Mouse (Mus musculus): ENCODE data around the gene Zfr2. TPM values are rescaled to one million over a fixed set of nuclear protein-coding genes. Genes with fewer than 3 reads are reported as not detected.

Zfr2 gene
- polyA plus RNA-seq, 1 experiment from 2014 or later, result 10.0 TPM

DNA sequence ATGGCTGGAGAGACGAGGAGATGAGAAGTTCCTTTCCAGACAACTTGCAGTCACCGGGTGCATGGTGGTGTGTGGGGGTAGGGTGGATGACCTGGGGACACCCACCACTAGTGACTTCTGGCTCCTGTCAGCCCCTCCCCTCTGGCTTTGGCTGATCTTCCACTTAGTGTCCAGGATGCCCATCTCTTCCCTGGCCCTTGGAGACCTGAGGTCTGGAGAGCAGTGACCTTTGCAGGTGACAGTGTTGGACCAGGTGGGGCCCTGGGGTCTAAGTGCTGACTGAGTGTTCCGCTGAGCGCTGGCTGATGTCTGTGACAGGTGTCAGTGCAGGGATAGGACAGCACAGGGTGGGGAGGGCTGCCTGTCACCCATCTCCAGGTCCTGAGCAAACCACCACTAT is 37.7 kb upstream of the Zfr2 start:
- 80% methylated on average over 4 of the region's 4 CpGs for WGBS
- Histone ChIP-seq H3K36me3 (replicated peaks) (peaks cover 7% of the 10 kb centered on the region), H3K9ac (no peak overlapping the region), H3K4me1 (peaks cover 24% of the 10 kb centered on the region), H3K27ac (no peak overlapping the region), H3K9me3 (no peaks in the 10 kb centered on the region), H3K4me3 (replicated peaks) (no peak overlapping the region), H3K27me3 (peaks cover 64% of the 10 kb centered on the region), H3K4me2 (no peak overlapping the region)
- no peak for ATAC-seq (ENCODE audit: low FRiP score)

DNA sequence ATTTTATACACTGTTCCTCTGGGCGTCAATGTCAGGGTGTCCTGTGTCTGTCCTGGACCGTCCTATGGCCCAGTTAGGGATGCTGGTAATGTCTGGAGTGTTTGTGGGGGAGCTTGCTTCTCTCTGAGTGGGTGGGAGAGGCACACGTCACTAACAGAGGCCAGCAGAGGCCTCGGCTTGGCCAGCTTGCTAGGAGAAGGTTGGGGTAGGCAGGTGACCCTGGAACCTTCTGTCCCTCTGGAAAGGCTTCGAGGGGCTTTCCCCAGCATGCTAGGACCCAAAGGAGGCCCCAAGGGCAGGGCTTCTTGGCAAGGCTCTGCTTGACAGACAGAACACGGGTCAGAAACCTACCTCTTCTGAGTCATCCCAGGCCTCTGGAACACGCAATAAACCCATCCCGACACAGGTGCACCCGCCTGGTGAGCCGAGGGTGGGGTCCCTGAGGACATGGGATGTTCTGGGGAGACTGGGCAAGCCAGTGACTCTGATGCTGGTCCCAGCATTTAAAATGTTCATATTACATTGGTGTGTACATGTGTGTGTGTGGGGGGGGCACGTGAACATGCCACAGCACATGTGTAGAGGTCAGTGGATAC is 36.4 kb upstream of the Zfr2 start:
- peaks cover 24% of the 10 kb centered on the region for H3K4me1 ChIP-seq
- H3K27me3 ChIP-seq, result peaks cover 66% of the 10 kb centered on the region
- no peaks in the 10 kb centered on the region for H3K9me3 ChIP-seq
- no peak overlapping the region for H3K4me3 ChIP-seq (replicated peaks)
- WGBS, result 65% methylated on average over 11 of the region's 11 CpGs
- no peak for ATAC-seq (ENCODE audit: low FRiP score)
- H3K9ac ChIP-seq, result no peak overlapping the region; the same call in 1 of the 2 replicates
- no peak overlapping the region for H3K27ac ChIP-seq
- no peaks in the 10 kb centered on the region for H3K36me3 ChIP-seq (replicated peaks)
- H3K4me2 ChIP-seq, result no peak overlapping the region

DNA sequence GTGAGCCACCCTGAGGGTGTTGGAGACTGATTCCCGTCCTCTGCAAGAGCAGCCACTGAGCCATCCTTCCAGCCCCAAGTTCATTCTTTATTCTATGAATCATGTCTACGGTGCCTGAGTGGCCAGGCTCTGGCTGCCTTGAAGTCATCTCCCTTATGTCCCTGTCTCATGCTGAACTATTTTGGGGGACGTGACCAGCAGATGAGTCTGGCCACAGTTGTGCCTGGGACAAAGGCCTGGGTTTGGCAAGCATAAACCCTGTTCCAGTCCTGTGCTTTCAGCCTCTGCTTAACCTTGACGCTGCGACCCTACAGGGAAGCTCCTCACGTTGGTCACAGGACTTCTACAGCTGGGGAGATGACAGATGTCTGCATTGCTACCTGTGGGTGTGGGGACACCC is 35.6 kb upstream of the Zfr2 start:
- Histone ChIP-seq H3K4me3 (replicated peaks) (no peak overlapping the region), H3K4me2 (no peak overlapping the region), H3K4me1 (peaks cover 18% of the 10 kb centered on the region), H3K36me3 (replicated peaks) (no peaks in the 10 kb centered on the region), H3K27me3 (peaks cover 66% of the 10 kb centered on the region), H3K27ac (no peak overlapping the region), H3K9ac (no peak overlapping the region), H3K9me3 (no peaks in the 10 kb centered on the region)
- WGBS, result 62% methylated on average over 6 of the region's 6 CpGs
- ATAC-seq (ENCODE audit: low FRiP score), result no peak

DNA sequence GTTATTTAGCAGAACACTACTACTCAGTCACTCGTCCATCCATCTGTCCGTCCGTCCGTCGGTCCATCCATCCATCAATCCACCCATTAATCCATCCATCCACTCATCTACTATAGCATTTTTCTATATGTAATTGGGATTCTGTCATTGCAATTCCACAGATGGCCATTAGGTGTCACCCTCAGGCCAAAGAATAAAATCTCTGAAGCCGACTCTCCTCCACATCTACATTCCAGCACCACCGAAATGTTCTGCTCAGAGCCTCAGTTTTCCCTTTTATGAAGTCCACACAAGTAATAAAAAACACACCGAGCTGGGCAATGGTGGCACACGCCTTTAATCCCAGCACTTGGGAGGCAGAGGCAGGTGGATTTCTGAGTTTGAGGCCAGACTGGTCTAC is 34.7 kb upstream of the Zfr2 start:
- Histone ChIP-seq H3K27me3 (peaks cover 60% of the 10 kb centered on the region), H3K9me3 (no peaks in the 10 kb centered on the region), H3K36me3 (replicated peaks) (no peaks in the 10 kb centered on the region), H3K27ac (no peak overlapping the region), H3K9ac (no peak overlapping the region), H3K4me2 (no peak overlapping the region), H3K4me1 (peaks cover 12% of the 10 kb centered on the region), H3K4me3 (replicated peaks) (no peak overlapping the region)
- no peak for ATAC-seq (ENCODE audit: low FRiP score)
- WGBS, result 4% methylated on average over 9 of the region's 9 CpGs

DNA sequence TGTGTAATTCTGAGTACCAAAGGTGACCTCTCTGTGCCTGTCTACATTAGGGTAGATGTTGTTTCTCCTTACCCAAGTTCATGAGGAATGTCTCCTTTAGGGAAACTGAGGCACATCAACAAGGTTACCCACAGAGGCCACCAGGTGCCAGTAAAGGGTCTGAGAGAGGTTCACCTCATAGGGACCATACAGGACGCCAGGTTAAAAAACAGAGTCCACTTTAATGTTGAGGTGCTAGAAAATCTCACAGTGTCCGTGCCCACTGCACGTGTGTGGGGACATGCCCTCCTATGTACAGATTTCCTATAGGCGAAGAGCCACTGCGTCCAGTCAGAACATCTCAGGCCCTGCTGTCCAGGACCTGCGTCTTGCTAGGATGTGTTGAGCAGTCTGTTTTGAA is 34.0 kb upstream of the Zfr2 start:
- peaks cover 7% of the 10 kb centered on the region for H3K4me1 ChIP-seq
- no peaks in the 10 kb centered on the region for H3K36me3 ChIP-seq (replicated peaks)
- ATAC-seq (ENCODE audit: low FRiP score), result no peak
- no peak overlapping the region for H3K27ac ChIP-seq
- H3K4me2 ChIP-seq, result no peak overlapping the region
- H3K9me3 ChIP-seq, result no peaks in the 10 kb centered on the region
- H3K27me3 ChIP-seq, result peaks cover 53% of the 10 kb centered on the region
- no peak overlapping the region for H3K4me3 ChIP-seq (replicated peaks)
- no peak overlapping the region for H3K9ac ChIP-seq
- 82% methylated on average over 6 of the region's 6 CpGs for WGBS

DNA sequence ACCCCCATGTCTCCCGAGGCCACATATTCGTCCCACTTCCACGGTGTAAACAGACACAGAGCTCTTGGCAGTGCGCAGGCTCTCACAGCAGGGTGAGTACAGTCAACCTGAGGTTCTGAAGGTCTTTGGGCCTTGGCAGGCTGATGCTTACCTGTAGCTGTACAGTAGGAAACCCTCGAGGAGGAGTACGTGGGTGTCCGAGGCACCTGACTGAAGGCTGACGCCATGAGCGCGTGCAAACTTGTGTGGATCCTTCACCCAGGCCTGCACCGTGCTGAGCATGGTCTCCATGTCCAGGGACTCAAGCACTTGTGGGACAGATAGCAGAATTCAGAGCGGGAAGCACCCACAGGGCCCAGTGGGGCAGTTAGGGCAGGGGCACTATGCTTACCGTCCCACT is 32.8 kb upstream of the Zfr2 start:
- Histone ChIP-seq H3K9ac (no peak overlapping the region), H3K4me2 (no peak overlapping the region), H3K36me3 (replicated peaks) (no peaks in the 10 kb centered on the region), H3K27ac (no peak overlapping the region), H3K4me1 (no peaks in the 10 kb centered on the region), H3K27me3 (peaks cover 41% of the 10 kb centered on the region), H3K9me3 (no peaks in the 10 kb centered on the region), H3K4me3 (replicated peaks) (no peak overlapping the region)
- WGBS, result 90% methylated on average over 13 of the region's 13 CpGs
- no peak for ATAC-seq (ENCODE audit: low FRiP score)

DNA sequence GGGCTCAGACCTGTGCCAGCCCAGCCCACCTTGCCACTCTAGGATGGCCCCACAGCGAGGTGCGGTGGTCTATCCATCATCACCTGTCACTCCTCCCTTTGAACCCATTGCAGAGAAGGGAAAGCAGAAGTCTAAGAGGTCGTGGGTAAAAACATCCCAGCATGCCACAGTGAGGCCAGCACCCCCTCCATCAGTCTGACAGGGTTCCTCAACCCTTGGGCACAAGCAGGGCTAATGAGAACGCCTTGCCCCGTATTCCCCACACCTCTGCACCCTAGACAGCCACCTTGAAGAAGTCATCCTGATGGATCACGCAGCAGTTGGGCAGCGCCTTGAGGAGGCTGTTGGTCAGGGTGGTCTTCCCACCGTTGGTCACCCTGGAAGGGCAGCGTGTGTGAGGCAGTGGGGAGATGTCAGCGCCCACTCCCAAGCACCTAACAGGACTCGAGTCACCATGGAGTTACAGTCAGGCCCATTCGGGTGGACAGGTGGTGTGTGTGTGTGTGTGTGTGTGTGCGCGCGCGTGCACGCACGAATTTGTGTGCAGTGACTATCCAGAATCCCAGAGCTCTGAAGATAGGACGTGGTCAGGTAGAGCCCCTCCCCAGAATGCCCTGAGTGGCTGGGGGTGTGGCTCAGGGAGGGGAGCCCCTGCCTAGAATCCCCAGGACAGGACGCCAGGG is 32.2 kb upstream of the Zfr2 start:
- ATAC-seq (ENCODE audit: low FRiP score), result no peak
- peaks cover 35% of the 10 kb centered on the region for H3K27me3 ChIP-seq
- no peak overlapping the region for H3K9ac ChIP-seq
- H3K27ac ChIP-seq, result no peak overlapping the region
- no peaks in the 10 kb centered on the region for H3K4me1 ChIP-seq
- H3K4me2 ChIP-seq, result no peak overlapping the region
- no peaks in the 10 kb centered on the region for H3K36me3 ChIP-seq (replicated peaks)
- no peaks in the 10 kb centered on the region for H3K9me3 ChIP-seq
- H3K4me3 ChIP-seq (replicated peaks), result no peak overlapping the region
- WGBS, result 77% methylated on average over 20 of the region's 20 CpGs

DNA sequence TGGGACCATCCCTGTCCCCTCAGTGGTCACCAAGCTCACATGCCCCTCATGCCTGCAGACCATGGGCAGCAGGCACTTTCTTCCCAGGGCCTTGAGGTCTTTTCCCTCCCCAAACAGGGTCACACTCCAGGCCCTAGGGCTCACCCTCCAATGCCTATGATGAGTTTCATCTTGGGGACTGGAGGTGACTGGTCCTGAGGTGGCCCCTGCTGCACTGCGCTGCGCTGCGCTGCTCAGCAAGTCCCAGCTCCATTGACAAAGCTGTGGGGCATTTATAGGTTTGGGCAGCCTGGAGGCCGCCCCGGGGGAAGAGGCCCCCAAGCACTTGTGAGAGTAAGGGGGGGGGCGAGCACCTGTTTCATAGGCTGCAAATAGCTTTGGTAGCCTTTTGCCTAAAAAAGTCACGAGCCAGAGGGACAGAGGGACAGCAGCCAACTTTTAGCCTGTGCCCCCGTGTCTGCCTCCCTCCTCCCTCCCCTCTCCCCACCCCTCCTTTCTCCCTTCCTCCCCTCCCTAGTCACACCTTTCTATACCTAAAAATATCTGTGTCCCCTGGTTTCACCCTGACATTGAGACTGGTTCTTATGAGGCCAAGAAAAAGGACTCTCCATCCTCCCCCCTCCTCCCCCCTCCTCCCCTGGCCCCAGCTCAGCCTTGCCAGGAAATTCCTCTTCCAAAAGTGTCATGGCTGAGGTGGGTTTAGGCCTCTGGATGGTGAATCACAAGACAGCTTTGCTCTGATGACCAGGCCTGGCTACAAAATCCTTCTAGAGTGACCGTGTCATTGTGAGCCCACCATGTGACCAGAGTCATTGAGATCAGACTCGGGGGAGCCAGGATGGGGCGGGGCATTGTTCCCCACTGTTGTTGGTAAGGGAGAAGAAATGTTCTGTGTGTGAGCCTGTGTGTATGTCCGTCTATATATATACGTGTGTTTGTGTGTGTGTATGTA is 30.9 kb upstream of the Zfr2 start, which contains the start of gene Nmrk2:
TSS of gene Nmrk2 (minus strand) at position 245 of the 952 bp plus-strand sequence.
- no peak for ATAC-seq (ENCODE audit: low FRiP score)
- no peaks in the 10 kb centered on the region for H3K4me1 ChIP-seq
- 62% methylated on average over 13 of the region's 13 CpGs for WGBS
- no peak within 1 kb of the TSS for H3K27ac ChIP-seq
- H3K4me2 ChIP-seq, result no peak within 1 kb of the TSS
- H3K36me3 ChIP-seq (replicated peaks), result peaks cover 6% of the 10 kb centered on the region
- no peak within 1 kb of the TSS for H3K4me3 ChIP-seq (replicated peaks)
- peaks cover 22% of the 10 kb centered on the region for H3K27me3 ChIP-seq
- H3K9ac ChIP-seq, result no peak within 1 kb of the TSS
- H3K9me3 ChIP-seq, result no peaks in the 10 kb centered on the region

DNA sequence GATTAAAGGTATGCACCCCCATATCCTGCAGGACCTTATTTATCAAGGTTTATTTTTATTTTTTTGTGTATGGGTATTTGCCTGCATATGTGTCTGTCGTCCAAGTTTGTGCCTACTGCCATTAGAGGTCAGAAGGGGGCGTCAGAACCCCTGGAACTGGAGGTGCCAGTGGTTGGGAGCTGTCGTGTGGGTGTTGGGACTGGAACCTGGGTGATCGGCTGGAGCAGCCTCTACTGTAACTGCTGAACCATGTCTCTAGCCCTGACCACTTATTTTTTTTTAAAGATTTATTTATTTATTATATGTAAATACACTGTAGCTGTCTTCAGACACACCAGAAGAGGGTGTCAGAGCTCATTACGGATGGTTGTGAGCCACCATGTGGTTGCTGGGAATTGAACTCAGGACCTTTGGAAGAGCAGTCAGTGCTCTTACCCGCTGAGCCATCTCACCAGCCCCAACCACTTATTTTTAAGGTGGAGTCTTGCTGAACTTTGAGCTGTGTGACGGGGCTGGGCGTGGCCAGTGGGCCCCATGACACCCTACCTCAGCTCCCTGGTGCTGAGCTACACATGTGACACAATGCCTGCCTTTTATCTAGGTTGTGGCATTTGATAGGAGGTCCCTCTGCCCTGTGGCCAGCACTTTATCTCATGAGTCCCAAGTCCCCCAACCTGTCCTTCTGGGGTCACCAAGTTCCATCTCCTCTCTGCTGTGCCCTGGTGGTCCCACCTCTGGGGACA is 29.8 kb upstream of the Zfr2 start:
- Histone ChIP-seq H3K36me3 (replicated peaks) (peaks cover 12% of the 10 kb centered on the region), H3K27me3 (peaks cover 20% of the 10 kb centered on the region), H3K4me1 (no peaks in the 10 kb centered on the region), H3K27ac (no peak overlapping the region), H3K9ac (no peak overlapping the region), H3K9me3 (no peaks in the 10 kb centered on the region), H3K4me3 (replicated peaks) (no peak overlapping the region), H3K4me2 (no peak overlapping the region)
- ATAC-seq (ENCODE audit: low FRiP score), result no peak
- WGBS, result 77% methylated on average over 8 of the region's 8 CpGs

DNA sequence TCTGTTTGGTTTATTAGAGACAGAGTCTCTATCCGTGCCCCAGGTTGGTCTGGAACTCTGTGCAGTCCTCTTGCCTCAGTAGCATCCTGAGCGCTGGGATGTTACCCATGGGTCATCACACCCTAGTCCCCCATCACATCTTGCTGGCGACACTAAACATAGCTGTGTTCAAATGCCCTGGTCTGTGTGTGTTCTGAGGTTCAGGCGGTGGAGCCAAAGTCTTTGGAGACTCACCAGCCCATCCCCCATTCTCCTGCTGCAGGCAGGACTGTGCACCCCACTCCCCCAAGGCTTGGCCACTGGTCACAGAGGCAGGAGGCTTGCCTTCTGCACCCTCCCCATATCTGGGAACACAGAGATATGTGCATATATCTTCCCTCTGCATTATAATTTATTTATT is 28.8 kb upstream of the Zfr2 start:
- 0 out of 2 replicates have a peak, but pooled peaks have one; percentile 21 for ATAC-seq (ENCODE audit: low FRiP score)
- H3K27me3 ChIP-seq, result peaks cover 17% of the 10 kb centered on the region

DNA sequence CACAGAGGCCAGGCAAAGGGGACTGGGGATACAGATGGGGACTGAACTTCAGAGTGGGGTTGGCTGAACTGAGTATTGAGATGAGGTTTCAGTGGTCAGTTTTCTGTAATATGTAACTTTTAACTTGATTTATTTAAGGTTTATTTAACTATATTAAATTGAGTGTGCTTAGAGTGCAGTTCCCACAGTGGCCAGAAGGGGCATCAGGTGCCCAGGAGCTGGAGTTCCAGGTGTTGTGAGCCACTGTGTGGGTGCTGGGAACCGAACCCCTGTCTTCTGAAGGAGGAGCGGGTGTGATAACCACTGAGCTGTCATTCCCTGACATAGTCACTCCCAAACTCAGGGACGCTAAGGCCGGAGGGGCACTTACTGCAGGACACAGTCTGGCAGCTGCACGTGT is 22.8 kb upstream of the Zfr2 start:
- no peak overlapping the region for H3K27ac ChIP-seq
- no peak for ATAC-seq (ENCODE audit: low FRiP score)
- H3K4me3 ChIP-seq (replicated peaks), result no peak overlapping the region
- no peaks in the 10 kb centered on the region for H3K4me1 ChIP-seq
- no peak overlapping the region for H3K9ac ChIP-seq
- 0 out of 2 replicates have a peak, but pooled peaks cover 5% of the 10 kb centered on the region for H3K27me3 ChIP-seq
- H3K36me3 ChIP-seq (replicated peaks), result peaks cover 76% of the 10 kb centered on the region
- no peak overlapping the region for H3K4me2 ChIP-seq
- 95% methylated on average over 5 of the region's 5 CpGs for WGBS
- H3K9me3 ChIP-seq, result peaks cover 14% of the 10 kb centered on the region

More for the DNA sequence above, 28.8 kb upstream of the Zfr2 start:
- WGBS, result 71% methylated on average over 4 of the region's 4 CpGs
- H3K4me3 ChIP-seq (replicated peaks), result no peak overlapping the region
- H3K9me3 ChIP-seq, result no peaks in the 10 kb centered on the region
- H3K4me1 ChIP-seq, result no peaks in the 10 kb centered on the region
- H3K9ac ChIP-seq, result no peak overlapping the region
- H3K27ac ChIP-seq, result no peak overlapping the region
- peaks cover 20% of the 10 kb centered on the region for H3K36me3 ChIP-seq (replicated peaks)
- no peak overlapping the region for H3K4me2 ChIP-seq

DNA sequence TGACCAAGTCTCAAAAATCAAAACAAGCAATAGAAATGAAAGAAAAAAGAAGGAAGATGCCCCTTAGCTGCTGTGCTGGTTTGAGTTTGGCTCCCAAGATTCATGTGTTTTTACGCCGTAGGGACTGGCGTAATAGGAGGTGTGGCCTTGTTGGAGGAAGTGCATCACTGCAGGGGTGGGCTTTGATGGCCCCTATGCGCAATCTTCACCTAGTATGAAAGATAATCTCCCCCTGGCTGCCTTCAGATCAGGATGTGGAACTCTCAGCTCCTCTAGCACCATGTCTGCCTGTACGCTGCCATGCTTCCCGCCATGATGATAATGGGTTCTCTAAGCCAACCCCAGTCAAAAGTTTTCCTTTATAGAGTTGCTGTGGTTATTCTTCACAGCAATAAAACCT is 16.7 kb upstream of the Zfr2 start:
- WGBS, result 91% methylated on average over 6 of the region's 6 CpGs
- Histone ChIP-seq H3K4me3 (replicated peaks) (no peak overlapping the region), H3K9ac (no peak overlapping the region), H3K27me3 (no peaks in the 10 kb centered on the region), H3K9me3 (peaks cover 7% of the 10 kb centered on the region; the same call in 1 of the 2 replicates), H3K4me1 (no peaks in the 10 kb centered on the region), H3K36me3 (replicated peaks) (peaks cover 62% of the 10 kb centered on the region), H3K4me2 (no peak overlapping the region), H3K27ac (no peak overlapping the region)
- ATAC-seq (ENCODE audit: low FRiP score), result no peak

Data from forebrain, embryonic 12.5 days (tissue).